Mouse (Mus musculus) cerebellum, adult 11-12 months (tissue): ENCODE results near the gene Nppb.

Experiments used
- DNase-seq: peaks from one replicate; pipeline ENCODE4 v3.0.0; 2022

The Nppb gene

DNA sequence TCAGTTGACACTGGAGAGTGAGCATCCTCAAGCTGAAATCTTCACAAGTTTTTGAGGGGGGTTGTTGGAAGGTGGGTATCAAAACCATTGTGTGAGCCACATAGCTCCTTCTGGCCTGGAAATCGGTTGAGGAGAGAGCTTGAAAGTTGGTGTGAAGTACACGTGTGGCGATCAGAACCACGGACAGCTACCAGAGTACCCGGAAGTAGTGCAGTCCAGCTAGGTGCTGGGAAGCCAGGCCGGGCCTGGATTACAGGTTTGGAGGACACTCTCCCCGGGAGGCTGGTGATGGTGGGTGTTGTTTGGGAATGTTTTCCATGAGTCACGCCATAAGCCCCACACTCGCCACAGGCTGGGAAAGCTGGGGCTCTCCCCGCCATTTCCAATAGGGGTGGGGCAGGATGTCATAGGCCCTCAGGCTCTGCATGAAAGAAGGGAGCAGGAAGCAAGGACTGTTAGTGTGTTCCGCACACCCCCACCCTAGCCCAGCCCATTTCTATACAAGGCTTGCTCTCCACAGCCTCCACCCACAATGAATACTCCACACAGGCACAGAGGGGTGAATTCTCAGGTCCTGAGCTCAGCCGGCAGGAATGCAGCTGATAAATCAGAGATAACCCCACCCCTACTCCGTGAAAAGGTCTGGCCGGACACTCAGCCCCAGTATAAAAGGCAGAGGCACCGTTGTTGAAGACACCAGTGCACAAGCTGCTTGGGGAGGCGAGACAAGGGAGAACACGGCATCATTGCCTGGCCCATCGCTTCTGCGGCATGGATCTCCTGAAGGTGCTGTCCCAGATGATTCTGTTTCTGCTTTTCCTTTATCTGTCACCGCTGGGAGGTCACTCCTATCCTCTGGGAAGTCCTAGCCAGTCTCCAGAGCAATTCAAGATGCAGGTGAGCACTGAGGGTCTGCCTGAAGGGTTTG is at the start of gene Nppb:
Gene Nppb, plus strand, starts transcription at position 584 of the 928 bp plus-strand sequence.
- no peak for DNase-seq

GRCm38 (mm10) chr4:147935904-147936303 is 49.7 kb upstream of the Nppb start:
- DNase-seq: no peak

DNA sequence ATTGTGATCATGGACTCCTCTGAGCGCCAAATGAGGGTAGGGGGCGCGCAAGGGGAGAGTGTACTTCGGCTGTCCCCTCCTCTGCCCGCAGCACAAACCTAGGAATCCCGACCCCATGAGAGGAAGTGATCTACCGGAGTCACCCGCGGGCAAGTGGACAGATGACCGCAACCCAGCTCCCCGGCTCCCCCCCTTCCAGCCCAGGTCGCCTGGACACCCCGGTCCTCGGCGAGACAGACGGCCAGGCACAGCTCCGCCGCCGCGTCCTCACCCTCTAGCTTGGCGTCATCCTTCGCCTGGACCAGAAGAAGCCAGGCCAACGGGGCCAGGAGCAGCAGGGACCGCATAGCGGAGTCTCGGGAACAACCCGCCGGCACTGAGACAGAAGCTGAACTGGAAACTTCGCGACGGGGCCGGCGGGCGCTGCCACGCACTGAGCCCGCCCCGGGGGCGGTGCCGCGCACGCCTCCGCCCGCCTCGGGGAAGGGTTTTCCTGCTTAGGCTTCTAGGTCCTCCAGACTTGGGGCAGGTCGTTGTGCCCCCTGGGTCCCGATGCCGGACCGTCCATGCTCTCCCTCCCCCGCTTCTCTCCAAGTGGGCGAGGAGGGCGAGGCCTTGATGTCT is 49.1 kb upstream of the Nppb start, which contains the start of gene Plod1:
Gene Plod1, minus strand, starts transcription at position 437 of the 624 bp plus-strand sequence.
- peak; percentile 63 for DNase-seq

GRCm38 (mm10) chr4:147937021-147937420 is 48.6 kb upstream of the Nppb start:
- no peak for DNase-seq

GRCm38 (mm10) chr4:147937486-147937885 is 48.1 kb upstream of the Nppb start:
- no peak for DNase-seq

DNA sequence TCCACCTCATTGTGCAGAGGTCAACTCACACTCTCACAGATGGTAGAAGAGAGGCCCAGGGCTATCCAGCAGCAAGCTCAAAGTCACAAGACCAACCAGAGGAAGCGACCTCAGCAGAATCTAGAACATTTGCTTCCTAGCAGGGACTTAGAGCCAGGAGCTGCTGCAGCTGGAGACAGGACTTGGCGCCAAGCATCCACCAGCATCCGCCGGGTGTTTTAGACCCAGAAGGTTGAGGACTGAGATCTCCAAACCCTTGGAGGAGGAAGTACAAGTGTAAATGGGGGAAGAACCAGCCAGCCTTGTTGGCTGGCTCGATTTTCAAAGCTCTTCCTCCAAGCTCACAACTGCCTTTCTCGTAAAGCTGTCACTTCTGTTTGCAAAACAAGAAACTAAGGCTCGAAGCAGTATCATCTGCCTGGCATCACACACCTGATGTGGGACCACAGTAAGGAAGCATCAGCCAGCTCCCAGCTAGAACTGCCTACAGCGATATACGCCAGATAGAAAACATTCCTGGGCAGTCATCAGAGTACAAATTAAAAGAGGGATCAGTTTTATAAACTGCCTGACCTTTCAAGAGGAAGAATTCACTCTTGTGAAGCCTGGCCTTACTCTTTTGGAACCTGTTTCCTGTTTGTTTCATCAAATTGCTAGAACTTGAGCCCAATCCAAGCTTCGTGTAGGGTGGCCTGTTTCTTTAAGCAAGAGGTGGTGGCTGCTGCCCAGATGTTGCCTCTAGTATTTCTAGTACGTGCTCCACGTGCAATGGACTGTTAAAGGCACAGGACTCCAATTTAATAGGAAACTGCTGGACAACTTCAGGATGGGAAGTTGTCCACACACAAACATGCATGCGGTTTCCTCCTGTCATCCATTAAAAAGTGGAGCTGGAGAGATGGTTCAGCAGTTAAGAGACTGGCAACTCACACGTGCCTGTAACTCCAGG is 47.2 kb upstream of the Nppb start:
- DNase-seq: no peak

- DNase-seq: no peak
Measured at GRCm38 (mm10) chr4:147940111-147940510, 45.5 kb upstream of the Nppb start.

DNA sequence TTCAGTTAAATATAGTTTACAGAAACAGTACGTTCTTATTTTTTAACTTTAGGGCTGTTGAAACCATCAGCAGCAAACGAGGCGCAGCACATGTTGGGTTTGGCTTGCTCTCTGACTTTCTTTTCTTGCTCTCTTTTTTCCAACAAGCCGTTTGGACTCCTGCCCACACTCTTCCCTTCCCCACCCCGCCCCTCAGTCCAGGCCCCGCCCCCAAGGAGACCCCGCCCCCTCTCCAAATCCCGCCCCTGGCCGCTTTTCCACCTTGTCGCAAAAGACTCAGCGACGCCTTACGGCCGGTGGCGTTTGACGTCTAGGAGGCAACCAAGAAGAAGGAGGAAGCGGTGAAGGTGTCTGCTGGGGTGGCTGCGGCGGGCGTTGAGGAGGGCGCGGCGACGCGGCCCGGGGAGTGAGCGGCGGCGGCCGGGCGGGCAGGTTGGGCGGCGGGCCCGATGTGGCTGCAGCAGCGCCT is 45.0 kb upstream of the Nppb start, which contains the start of gene 2510039O18Rik:
Gene 2510039O18Rik, plus strand, starts transcription at position 320 of the 469 bp plus-strand sequence.
- peak; percentile 80 for DNase-seq

DNA sequence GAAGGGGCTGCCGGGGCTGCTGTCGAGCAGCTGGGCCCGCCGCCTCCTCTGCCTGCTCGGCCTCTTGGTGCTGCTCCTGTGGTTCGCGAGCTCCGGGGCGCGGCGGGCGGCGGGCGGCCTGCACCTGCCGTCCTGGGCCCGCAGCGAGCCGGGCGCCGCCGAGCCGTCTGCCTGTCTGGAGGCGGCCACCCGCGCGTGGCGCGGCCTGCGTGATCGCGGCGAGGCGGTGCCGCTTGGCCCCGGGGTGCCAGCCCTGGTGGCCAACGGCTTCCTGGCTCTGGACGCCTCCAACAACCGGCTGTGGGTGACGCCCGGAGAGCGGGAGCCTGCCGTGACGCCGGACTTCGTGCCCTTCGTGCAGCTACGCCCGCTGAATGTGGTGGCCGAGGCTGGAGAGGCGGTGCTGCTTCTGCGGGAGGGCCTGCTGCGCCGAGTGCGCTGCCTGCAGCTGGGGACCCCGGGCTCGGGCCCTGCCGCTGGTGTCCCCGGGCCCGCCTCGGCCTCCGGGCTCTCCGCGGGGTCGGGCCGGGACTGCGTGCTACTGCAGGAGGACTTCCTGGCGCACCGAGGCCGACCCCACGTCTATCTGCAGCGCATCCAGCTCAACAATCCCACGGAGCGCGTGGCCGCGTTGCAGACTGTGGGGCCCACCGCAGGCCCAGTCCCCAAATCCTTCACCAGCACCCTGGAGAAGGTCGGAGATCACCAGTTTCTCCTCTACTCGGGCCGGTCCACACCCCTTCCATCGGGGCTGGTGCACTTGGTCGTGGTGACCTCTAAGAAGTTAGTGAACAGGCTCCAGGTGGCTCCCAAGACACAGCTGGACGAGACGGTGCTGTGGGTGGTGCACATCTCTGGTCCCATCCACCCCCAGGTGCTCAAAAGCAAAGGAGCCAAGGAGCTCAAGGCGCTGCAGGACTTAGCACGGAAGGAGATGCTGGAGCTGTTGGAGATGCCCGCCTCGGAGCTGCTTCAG is 44.3 kb upstream of the Nppb start:
- DNase-seq: no peak

DNA sequence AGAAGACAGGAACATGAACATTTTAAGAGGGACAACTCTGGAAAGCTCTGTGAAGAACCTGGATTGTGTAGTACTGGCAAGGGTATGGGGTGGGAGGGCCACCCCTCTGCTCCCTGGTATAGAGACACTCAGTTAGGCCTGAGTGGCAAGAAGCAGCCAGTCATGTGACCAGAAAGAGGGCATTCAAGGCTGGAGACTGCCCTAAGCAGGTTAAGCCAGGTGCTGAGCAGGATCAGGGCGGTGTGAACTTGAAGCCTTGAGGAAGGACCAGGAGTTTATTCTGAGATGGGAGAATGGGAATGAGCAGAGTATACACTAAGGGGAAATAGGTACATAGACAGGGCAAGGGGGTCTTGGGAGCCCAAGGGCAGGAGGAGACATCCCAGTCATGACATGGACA is 42.6 kb upstream of the Nppb start:
- DNase-seq: no peak

- DNase-seq: no peak
Measured at GRCm38 (mm10) chr4:147947511-147947910, 38.1 kb upstream of the Nppb start.

DNA sequence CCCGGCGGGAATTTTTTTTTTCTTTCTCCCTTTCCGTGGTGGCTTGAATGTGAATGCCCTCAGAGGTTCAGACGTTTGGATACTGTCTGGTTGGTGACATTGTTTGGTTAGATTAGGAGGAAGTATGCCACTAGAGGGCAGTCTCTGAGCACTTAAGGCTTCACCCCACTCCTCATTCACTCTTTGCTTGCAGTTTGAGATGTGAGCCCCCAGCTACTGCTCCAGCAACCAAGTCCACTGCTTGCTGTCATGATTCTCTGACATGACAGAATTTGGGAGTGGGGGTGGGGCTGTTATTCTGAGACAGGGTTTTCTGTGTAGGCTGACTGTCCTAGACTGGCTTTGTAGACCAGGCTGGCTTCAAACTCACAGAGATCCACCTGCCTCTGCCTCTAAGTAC is 32.0 kb upstream of the Nppb start:
- DNase-seq: no peak

DNA sequence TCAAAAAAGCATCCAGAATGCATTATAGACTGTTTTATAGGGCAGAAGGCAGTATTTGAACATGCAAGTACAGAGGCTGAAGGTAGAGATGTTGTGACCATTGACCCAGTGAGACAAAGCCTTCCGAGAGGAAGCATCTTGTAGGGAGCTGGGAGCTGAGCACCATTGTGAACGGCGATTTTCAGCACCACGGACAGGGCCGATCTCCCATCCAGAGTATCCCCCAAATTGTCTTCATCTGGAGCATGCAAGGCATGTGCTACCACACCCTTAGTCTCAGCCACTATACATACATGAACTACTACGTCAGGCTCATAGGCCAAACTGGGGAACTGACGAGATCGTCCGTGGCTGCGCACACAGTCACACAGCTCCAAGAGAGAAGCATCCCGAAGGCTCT is 28.4 kb upstream of the Nppb start:
- no peak for DNase-seq

DNA sequence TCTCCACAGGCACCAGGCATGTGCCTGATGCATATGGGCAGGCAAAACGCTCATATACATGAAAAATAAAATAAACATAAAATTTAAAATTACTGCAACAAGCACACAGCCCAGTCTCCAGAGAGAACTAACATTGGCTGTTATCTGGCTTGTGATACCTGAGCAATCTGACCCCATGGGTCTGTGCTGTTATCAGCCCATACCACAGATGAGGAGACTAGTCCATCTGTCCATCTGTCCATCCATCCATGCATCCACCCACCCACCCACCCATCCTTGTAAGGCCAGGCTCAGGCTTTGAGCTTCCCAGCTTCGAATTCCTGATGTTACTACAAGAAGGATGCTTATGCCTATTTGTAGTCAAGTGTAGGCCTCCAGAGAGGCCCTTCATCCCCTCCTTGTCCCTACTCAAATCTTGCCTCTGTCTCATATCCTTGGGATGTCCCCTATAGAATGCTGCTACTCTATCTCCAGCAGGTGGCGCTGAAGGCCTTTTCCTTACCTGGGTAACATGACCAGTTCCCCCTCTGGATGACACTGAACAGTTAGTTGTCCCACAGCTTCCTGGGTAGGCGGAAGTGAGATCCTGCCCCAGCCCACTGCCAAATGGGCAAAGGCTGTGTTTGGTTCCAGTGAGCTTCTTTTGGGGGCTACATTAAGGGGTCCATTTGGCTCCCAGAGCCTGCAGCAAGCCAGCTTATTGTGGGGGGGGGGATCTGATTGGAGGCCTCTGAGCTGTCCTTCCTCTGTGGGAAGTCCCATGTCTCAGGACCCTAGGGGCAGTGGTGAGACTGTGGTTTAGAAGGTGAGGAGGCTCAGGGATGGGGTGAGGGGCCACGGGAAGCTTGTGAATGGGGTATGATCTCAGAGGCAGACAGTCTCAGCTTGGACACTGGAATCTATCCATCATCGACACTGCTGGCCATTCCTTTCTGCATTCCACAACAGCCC is 25.4 kb upstream of the Nppb start:
- no peak for DNase-seq

DNA sequence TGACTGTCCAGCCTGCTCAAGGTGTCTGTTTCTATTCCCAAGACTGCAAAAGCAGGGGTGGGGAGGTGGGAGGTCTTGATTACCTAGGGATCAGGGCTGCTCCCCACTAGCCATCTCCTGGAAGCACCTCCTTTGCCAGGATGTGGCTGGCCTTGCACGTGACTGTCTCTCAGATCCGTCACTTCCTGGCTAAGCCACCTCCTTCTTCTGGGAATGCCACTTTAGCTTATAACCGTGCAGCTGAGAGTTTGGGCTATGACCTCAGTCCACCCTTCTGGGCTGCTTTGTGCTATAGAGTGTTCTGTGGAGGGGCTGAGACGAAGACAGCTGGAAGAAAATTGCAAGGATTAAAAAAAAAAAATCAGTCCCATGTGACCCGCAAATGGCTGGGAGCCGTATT is 22.8 kb upstream of the Nppb start:
- DNase-seq: no peak

GRCm38 (mm10) chr4:147963623-147964022 is 22.0 kb upstream of the Nppb start:
- no peak for DNase-seq

DNA sequence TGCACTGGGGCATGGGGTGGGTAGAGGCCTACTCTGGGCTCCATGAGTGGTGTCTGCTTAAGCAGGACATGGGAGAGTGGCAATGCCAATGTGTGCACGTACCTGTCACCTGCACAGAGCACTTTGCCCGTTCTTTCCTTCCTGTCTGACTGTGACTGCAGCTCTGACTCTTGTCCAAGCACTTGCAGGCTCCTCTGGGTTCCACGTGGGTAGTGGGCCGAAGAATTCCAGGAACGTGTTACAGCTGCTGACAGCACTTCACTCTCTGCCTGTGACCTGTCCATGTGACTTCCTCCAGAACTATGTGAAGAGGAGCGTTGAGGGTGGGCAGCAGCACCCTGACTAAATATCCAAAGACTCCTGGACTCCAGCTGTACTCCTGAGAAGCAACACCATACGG is 19.9 kb upstream of the Nppb start:
- no peak for DNase-seq

DNA sequence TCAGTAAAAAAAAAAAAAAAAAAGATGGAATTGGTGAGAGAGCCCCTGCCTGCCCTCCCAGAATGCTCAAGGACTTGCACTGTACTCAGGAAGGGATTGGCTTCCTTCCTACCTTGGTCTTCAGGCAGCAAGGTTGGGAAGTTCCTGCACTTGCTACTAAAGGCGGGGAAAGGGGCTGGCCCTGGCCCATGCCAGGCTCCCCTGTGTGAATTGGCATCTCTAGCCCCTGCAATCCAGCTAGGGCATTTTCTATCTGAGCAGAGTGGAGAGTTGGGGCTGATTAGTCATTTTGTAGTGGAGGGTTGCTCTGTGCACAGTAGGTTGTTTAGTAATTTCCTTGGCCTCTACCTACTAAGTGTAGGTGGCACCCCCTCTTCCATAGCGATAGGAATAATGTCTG is 16.8 kb upstream of the Nppb start:
- no peak for DNase-seq

DNA sequence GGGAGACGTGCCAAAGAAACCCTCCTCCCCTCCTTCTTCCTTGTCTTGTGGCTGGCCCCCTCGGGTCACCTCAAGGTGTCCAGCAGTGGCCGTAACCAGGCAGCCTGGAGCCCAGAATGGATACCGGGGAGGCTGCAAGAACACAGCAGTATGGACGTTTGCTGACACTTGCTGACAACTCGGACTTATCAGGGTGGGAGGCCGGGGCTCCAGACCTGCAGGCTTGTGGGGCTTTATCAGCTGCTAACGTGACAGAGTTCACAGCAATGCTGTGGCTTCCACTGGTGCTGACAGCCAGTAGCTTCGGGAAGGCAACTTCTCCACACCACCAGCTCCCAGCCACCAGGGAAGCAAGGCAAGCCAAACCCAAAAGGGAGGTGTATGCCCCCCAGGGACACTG is 16.3 kb upstream of the Nppb start:
- DNase-seq: no peak

DNA sequence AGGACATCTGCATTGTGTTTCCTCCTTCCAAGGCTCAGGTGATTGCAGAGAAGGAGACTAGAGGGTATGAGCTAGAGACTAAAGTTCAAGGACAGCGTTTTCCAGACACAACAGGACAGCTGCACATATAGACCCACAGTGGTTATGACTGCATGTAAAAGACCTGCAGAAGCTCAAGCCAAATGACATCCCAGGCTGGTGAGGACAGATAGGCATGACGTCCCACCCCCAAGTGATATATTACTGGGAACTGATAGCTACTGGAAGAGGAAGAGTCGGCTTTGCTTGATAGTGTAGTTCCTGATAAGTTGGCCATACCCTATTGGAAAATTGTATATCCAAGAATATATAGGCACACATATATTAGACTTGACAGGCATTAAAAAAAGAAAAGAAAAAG is 9.4 kb upstream of the Nppb start:
- no peak for DNase-seq
